Mouse (Mus musculus) left cerebral cortex, postnatal 4 days (tissue): ENCODE results near the gene Mmel1. TPM values are rescaled to one million over a fixed set of nuclear protein-coding genes. Genes with fewer than 3 reads are reported as not detected.

Experiments
- DNase-seq: peaks from one replicate; pipeline ENCODE4 v3.0.0-alpha.2; 2022
- intact Hi-C: fragments of 180-260 bp; cut with DNase I; formaldehyde crosslinking; loops from one replicate; pipeline ENCODE4 v1.15.1; 2025
- total RNA-seq, 2 experiments: library from RNA; stranded (reverse); gene quantifications; 2 replicates each; pipeline ENCODE4 v1.2.3; 2021

Mmel1 gene
- total RNA-seq, 2 experiments from 2014 or later = 0.28 to 0.54 TPM

- intact Hi-C loops = no loop called here
Measured at GRCm38 (mm10) chr4:154929088-154929660, 59.8 kb downstream of the Mmel1 start.

GRCm38 (mm10) chr4:154933306-154933907, 64.0 kb downstream of the Mmel1 start:
- no peak for DNase-seq
- intact Hi-C loops = no loop called here

More at GRCm38 (mm10) chr4:154929088-154929660, 59.8 kb downstream of the Mmel1 start:
- no peak for DNase-seq

- intact Hi-C loops = no loop called here
- DNase-seq = no peak
Measured at GRCm38 (mm10) chr4:154934800-154935199, 65.4 kb downstream of the Mmel1 start.

GRCm38 (mm10) chr4:154935788-154936187, 66.4 kb downstream of the Mmel1 start:
- intact Hi-C loops = no loop called here
- no peak for DNase-seq

GRCm38 (mm10) chr4:154936542-154937255, 67.3 kb downstream of the Mmel1 start:
- intact Hi-C loops = no loop called here
- no peak for DNase-seq

- intact Hi-C loops = no loop called here
- DNase-seq = no peak
Measured at GRCm38 (mm10) chr4:154937746-154938145, 68.4 kb downstream of the Mmel1 start.

GRCm38 (mm10) chr4:154940156-154940555, 70.8 kb downstream of the Mmel1 start:
- intact Hi-C loops = loop anchor here (10.0 kb wide), 1 partner anchor 65 kb away; no protein-coding TSS in a partner anchor
- DNase-seq = no peak

- intact Hi-C loops = loop anchor here (10.0 kb wide), 1 partner anchor 67 kb away; no protein-coding TSS in a partner anchor
- no peak for DNase-seq
Measured at GRCm38 (mm10) chr4:154941831-154942230, 72.4 kb downstream of the Mmel1 start.

GRCm38 (mm10) chr4:154942632-154943322, 73.4 kb downstream of the Mmel1 start:
- intact Hi-C loops = loop anchor here (10.0 kb wide), 1 partner anchor 68 kb away; no protein-coding TSS in a partner anchor
- DNase-seq = no peak

GRCm38 (mm10) chr4:154943323-154944039, 74.1 kb downstream of the Mmel1 start:
- no peak for DNase-seq
- intact Hi-C loops = loop anchor here (10.0 kb wide), 1 partner anchor 69 kb away; no protein-coding TSS in a partner anchor

- intact Hi-C loops = loop anchor here (10.0 kb wide), 1 partner anchor 69 kb away; no protein-coding TSS in a partner anchor
- DNase-seq = peak; percentile 77
Measured at GRCm38 (mm10) chr4:154944121-154944590, 74.8 kb downstream of the Mmel1 start.

Other genes with a start within 250 kb of the Mmel1 start
- gene Prdm16, start 232.7 kb upstream of the Mmel1 start, total RNA-seq = 1 to 10 TPM; 9.1 to 9.9 TPM
- not detected for gene Actrt2, start 201.7 kb upstream of the Mmel1 start, total RNA-seq
- 1 to 10 TPM; 2.4 to 2.8 TPM for gene Ttc34, start 32.1 kb upstream of the Mmel1 start, total RNA-seq
- 10 to 100 TPM; 19.5 to 19.8 TPM for gene Fam213b, start 29.6 kb downstream of the Mmel1 start, total RNA-seq
- 1 to 10 TPM in 1 of 2 experiments, under 1 TPM in 1; 0.58 to 1.1 TPM for gene Tnfrsf14, start 59.0 kb downstream of the Mmel1 start, total RNA-seq
- gene Hes5, start 91.3 kb downstream of the Mmel1 start, total RNA-seq = 10 to 100 TPM; 56.8 to 74.5 TPM
- 10 to 100 TPM; 34.5 to 39.8 TPM for gene Pank4, start 94.5 kb downstream of the Mmel1 start, total RNA-seq
- gene Plch2, start 187.2 kb downstream of the Mmel1 start, total RNA-seq = 10 to 100 TPM; 50.9 to 56.1 TPM
- 10 to 100 TPM; 12.0 to 13.5 TPM for gene Pex10, start 197.4 kb downstream of the Mmel1 start, total RNA-seq
- gene Rer1, start 216.8 kb downstream of the Mmel1 start, total RNA-seq = 10 to 100 TPM; 65.1 to 67.9 TPM
- gene Morn1, start 217.0 kb downstream of the Mmel1 start, total RNA-seq = 10 to 100 TPM; 11.0 to 12.9 TPM